Mouse (Mus musculus) forebrain, embryonic 10.5 days (tissue): ENCODE measurements around the gene Tm9sf2. TPM values are rescaled to one million over a fixed set of nuclear protein-coding genes. Genes with fewer than 3 reads are reported as not detected.

Experiments used
- DNase-seq: peaks from one replicate; pipeline ENCODE4 v3.0.0-alpha.2; 2017; ENCODE audit warnings: low spot score; ENCODE audit errors: extremely low spot score
- H3K27ac ChIP-seq: fragments of 300-500 bp; sonication (generic); 2 replicates; pipeline ENCODE4 v1.5.1; 2016; ENCODE audit warnings: mild to moderate bottlenecking
- H3K27me3 ChIP-seq: fragments of 300-500 bp; sonication (generic); 2 replicates; pipeline ENCODE4 v1.6.1; 2016; ENCODE audit warnings: mild to moderate bottlenecking; ENCODE audit not compliant: poor library complexity, severe bottlenecking
- H3K36me3 ChIP-seq: fragments of 300-500 bp; sonication (generic); replicated peaks from 2 replicates; pipeline ENCODE4 v1.6.1; 2016; ENCODE audit warnings: mild to moderate bottlenecking, moderate library complexity
- H3K4me1 ChIP-seq: fragments of 300-500 bp; sonication (generic); 2 replicates; pipeline ENCODE4 v1.6.1; 2016
- H3K4me3 ChIP-seq: fragments of 300-500 bp; sonication (generic); 2 replicates; pipeline ENCODE4 v1.5.1; 2016; ENCODE audit warnings: mild to moderate bottlenecking, moderate library complexity
- H3K9me3 ChIP-seq: fragments of 300-500 bp; sonication (generic); 2 replicates; pipeline ENCODE4 v1.6.1; 2016; ENCODE audit warnings: mild to moderate bottlenecking, moderate library complexity
- WGBS: fragments of 180-500 bp; shearing (Covaris S2); methylation state at CpG from one replicate; pipeline ENCODE4 v1.1.7; 2016; 5-methylcytosine and 5-hydroxymethylcytosine counted together
- polyA plus RNA-seq: library from polyadenylated mRNA; unstranded; fragments of >200 nt; fragmentation: Nextera tagmentation; extraction: Ambion mirVana; gene quantifications from 2 replicates; pipeline ENCODE4 v1.2.1, GENCODE M21; 2016

Gene Tm9sf2
- polyA plus RNA-seq, 1 experiment from 2014 or later = 120 TPM

GRCm38 (mm10) chr14:122189901-122190300 lies 83.1 kb downstream of the Tm9sf2 start:
- Histone ChIP-seq H3K27ac (no peak overlapping the region), H3K9me3 (no peaks in the 10 kb centered on the region), H3K36me3 (no peaks in the 10 kb centered on the region), H3K4me3 (no peak overlapping the region), H3K4me1 (peaks cover 5% of the 10 kb centered on the region), H3K27me3 (no peaks in the 10 kb centered on the region)
- no peak for DNase-seq
- WGBS = 85% methylated on average over 5 of the region's 5 CpGs

GRCm38 (mm10) chr14:122190527-122190926 lies 83.7 kb downstream of the Tm9sf2 start:
- DNase-seq = no peak
- H3K9me3 ChIP-seq = no peaks in the 10 kb centered on the region
- no peak overlapping the region for H3K4me3 ChIP-seq
- no peaks in the 10 kb centered on the region for H3K36me3 ChIP-seq
- no peak overlapping the region for H3K27ac ChIP-seq
- H3K4me1 ChIP-seq = peaks cover 5% of the 10 kb centered on the region
- WGBS = 26% methylated on average over 2 of the region's 2 CpGs
- H3K27me3 ChIP-seq = no peaks in the 10 kb centered on the region

GRCm38 (mm10) chr14:122190941-122191510 lies 84.2 kb downstream of the Tm9sf2 start:
- 19% methylated on average over 7 of the region's 7 CpGs for WGBS

GRCm38 (mm10) chr14:122194630-122195029 lies 87.8 kb downstream of the Tm9sf2 start:
- DNase-seq = no peak
- Histone ChIP-seq H3K9me3 (peaks cover 6% of the 10 kb centered on the region; the same call in 1 of the 2 replicates), H3K4me3 (no peak overlapping the region), H3K36me3 (no peaks in the 10 kb centered on the region), H3K27me3 (no peaks in the 10 kb centered on the region), H3K4me1 (peaks cover 10% of the 10 kb centered on the region), H3K27ac (no peak overlapping the region)
- 96% methylated on average over 8 of the region's 8 CpGs for WGBS

More at GRCm38 (mm10) chr14:122190941-122191510, 84.2 kb downstream of the Tm9sf2 start:
- no peak overlapping the region for H3K4me3 ChIP-seq
- H3K9me3 ChIP-seq = no peaks in the 10 kb centered on the region
- no peaks in the 10 kb centered on the region for H3K27me3 ChIP-seq
- H3K27ac ChIP-seq = no peak overlapping the region; the same call in 1 of the 2 replicates
- H3K4me1 ChIP-seq = peaks cover 5% of the 10 kb centered on the region
- DNase-seq = peak; percentile 73
- H3K36me3 ChIP-seq = no peaks in the 10 kb centered on the region

- 89% methylated on average over 6 of the region's 6 CpGs for WGBS
- Histone ChIP-seq H3K4me3 (no peak overlapping the region), H3K9me3 (peaks cover 6% of the 10 kb centered on the region; the same call in 1 of the 2 replicates), H3K27ac (no peak overlapping the region), H3K36me3 (no peaks in the 10 kb centered on the region), H3K4me1 (peaks cover 16% of the 10 kb centered on the region), H3K27me3 (no peaks in the 10 kb centered on the region)
- DNase-seq = no peak
Measured at GRCm38 (mm10) chr14:122196851-122197250, 90.0 kb downstream of the Tm9sf2 start.

GRCm38 (mm10) chr14:122200247-122200885 lies 93.5 kb downstream of the Tm9sf2 start:
- Histone ChIP-seq H3K36me3 (no peaks in the 10 kb centered on the region), H3K4me1 (peaks cover 16% of the 10 kb centered on the region), H3K27me3 (no peaks in the 10 kb centered on the region), H3K4me3 (no peak overlapping the region), H3K9me3 (peaks cover 6% of the 10 kb centered on the region; the same call in 1 of the 2 replicates), H3K27ac (peak overlapping the region; percentile 3; the same call in 1 of the 2 replicates)
- no peak for DNase-seq
- WGBS = 72% methylated on average over 14 of the region's 14 CpGs

- Histone ChIP-seq H3K4me1 (no peaks in the 10 kb centered on the region), H3K27me3 (no peaks in the 10 kb centered on the region), H3K4me3 (no peak overlapping the region), H3K27ac (no peak overlapping the region), H3K36me3 (no peaks in the 10 kb centered on the region), H3K9me3 (no peaks in the 10 kb centered on the region)
- DNase-seq = no peak
- WGBS = 90% methylated on average over 5 of the region's 5 CpGs
Measured at GRCm38 (mm10) chr14:122209177-122209576, 102.3 kb downstream of the Tm9sf2 start.

Other genes with a start within 250 kb of the Tm9sf2 start
- gene Ubac2, start 228.4 kb upstream of the Tm9sf2 start, polyA plus RNA-seq = 80.7 and 83.1 TPM in 2 replicates
- gene Gpr18, start 191.3 kb upstream of the Tm9sf2 start, polyA plus RNA-seq = 0.23 and 0.55 TPM in 2 replicates
- gene Gpr183, start 141.8 kb upstream of the Tm9sf2 start, polyA plus RNA-seq = 1.9 and 2.5 TPM in 2 replicates
- gene Timm8a2, start 72.4 kb upstream of the Tm9sf2 start, polyA plus RNA-seq = not detected in 2 replicates
- 29.1 and 35.3 TPM in 2 replicates for gene Clybl, start 74.7 kb downstream of the Tm9sf2 start, polyA plus RNA-seq